Mouse (Mus musculus) neural tube, embryonic 14.5 days (tissue): ENCODE measurements at regions not wholly inside any gene's neighbourhood (a gene's known extent, or its start where the extent isn't known, plus 50 kb on each side); places are given as distances from the start of the nearest gene placed in this dataset.

Experiments used
- ATAC-seq: fragments of 200-750 bp; cut with Nextera tagmentation; 2 replicates; pipeline ENCODE4 v1.8.0; 2017; ENCODE audit warnings: low read depth, mild to moderate bottlenecking, moderate TSS enrichment, moderate library complexity
- H3K27ac ChIP-seq: fragments of 300-500 bp; sonication (generic); 2 replicates; pipeline ENCODE4 v1.5.1; 2014; ENCODE audit warnings: low read depth, mild to moderate bottlenecking, control low read depth, low read length, moderate library complexity, mixed read lengths
- H3K27me3 ChIP-seq: fragments of 300-500 bp; sonication (generic); 2 replicates; pipeline ENCODE4 v1.6.1; 2014; ENCODE audit warnings: low read length; ENCODE audit not compliant: control insufficient read depth, insufficient read depth
- H3K36me3 ChIP-seq: fragments of 300-500 bp; sonication (generic); 2 replicates; pipeline ENCODE4 v1.6.1; 2014; ENCODE audit warnings: low read length, mixed read lengths; ENCODE audit not compliant: control insufficient read depth, insufficient read depth
- H3K4me1 ChIP-seq: fragments of 300-500 bp; sonication (generic); 2 replicates; pipeline ENCODE4 v1.6.1; 2014; ENCODE audit warnings: low read length; ENCODE audit not compliant: control insufficient read depth, insufficient read depth
- H3K4me2 ChIP-seq: fragments of 300-500 bp; sonication (generic); 2 replicates; pipeline ENCODE4 v1.6.1; 2014; ENCODE audit warnings: mild to moderate bottlenecking, low read depth, low read length, control low read depth
- H3K4me3 ChIP-seq: fragments of 300-500 bp; sonication (generic); 2 replicates; pipeline ENCODE4 v1.5.1; 2014; ENCODE audit warnings: low read depth, low read length, control low read depth, mixed read lengths
- H3K9ac ChIP-seq: fragments of 300-500 bp; sonication (generic); replicated peaks from 2 replicates; pipeline ENCODE4 v1.6.1; 2014; ENCODE audit warnings: low read depth, mild to moderate bottlenecking, control low read depth, low read length, mixed read lengths
- H3K9me3 ChIP-seq: fragments of 300-500 bp; sonication (generic); 2 replicates; pipeline ENCODE4 v1.6.1; 2016; ENCODE audit warnings: low read length; ENCODE audit not compliant: control insufficient read depth
- WGBS: fragments of 180-500 bp; shearing (Covaris S2); extraction: QIAGEN DNeasy Blood & Tissue Kit; methylation state at CpG from one replicate; pipeline ENCODE4 v1.1.7; 2014; 5-methylcytosine and 5-hydroxymethylcytosine counted together

GRCm38 (mm10) chr3:48579971-48580370 is 1177.2 kb downstream of the Pcdh18 start:
- Histone ChIP-seq H3K9me3 (no peaks in the 10 kb centered on the region), H3K27ac (no peak overlapping the region), H3K27me3 (no peaks in the 10 kb centered on the region), H3K4me1 (no peaks in the 10 kb centered on the region), H3K4me3 (no peak overlapping the region), H3K36me3 (no peaks in the 10 kb centered on the region), H3K4me2 (no peak overlapping the region), H3K9ac (no peak overlapping the region)
- 78% methylated on average over 2 of the region's 2 CpGs for WGBS
- no peak for ATAC-seq

DNA sequence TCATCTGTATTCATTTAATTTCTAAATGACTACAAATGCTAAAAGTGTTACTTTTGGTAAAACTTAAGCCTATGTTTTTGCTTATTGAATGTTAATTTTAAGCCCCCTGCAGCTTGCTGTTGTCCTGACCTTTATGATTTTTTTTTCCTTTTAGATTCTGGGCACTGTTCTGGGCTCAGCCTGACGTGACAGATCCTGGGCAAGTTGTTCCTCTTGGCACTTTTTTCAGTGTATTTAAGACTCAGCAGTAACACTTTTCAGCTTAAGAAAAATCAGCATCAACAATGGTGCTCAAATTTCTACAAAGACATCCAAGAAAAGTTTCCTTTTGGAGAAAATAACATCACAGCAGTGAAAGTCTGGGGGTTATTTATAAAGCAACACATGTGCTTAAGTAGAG is 1177.9 kb downstream of the Pcdh18 start:
- 68% methylated on average over 1 of the region's 1 CpGs for WGBS
- H3K27ac ChIP-seq: no peak overlapping the region

GRCm38 (mm10) chr3:48546669-48547068 is 1210.5 kb downstream of the Pcdh18 start:
- WGBS: 88% methylated on average over 1 of the region's 1 CpGs
- Histone ChIP-seq H3K27me3 (no peaks in the 10 kb centered on the region), H3K9ac (no peak overlapping the region), H3K36me3 (no peaks in the 10 kb centered on the region), H3K27ac (no peak overlapping the region), H3K9me3 (no peaks in the 10 kb centered on the region), H3K4me3 (no peak overlapping the region), H3K4me1 (no peaks in the 10 kb centered on the region), H3K4me2 (no peak overlapping the region)
- ATAC-seq: no peak

More for the DNA sequence above, 1177.9 kb downstream of the Pcdh18 start:
- no peaks in the 10 kb centered on the region for H3K4me1 ChIP-seq
- H3K4me3 ChIP-seq: no peak overlapping the region
- H3K36me3 ChIP-seq: no peaks in the 10 kb centered on the region
- H3K9me3 ChIP-seq: no peaks in the 10 kb centered on the region
- no peak for ATAC-seq
- H3K4me2 ChIP-seq: no peak overlapping the region
- no peak overlapping the region for H3K9ac ChIP-seq
- H3K27me3 ChIP-seq: no peaks in the 10 kb centered on the region

- Histone ChIP-seq H3K27me3 (no peaks in the 10 kb centered on the region), H3K36me3 (no peaks in the 10 kb centered on the region), H3K4me2 (no peak overlapping the region), H3K27ac (no peak overlapping the region), H3K9ac (no peak overlapping the region), H3K4me3 (no peak overlapping the region), H3K4me1 (no peaks in the 10 kb centered on the region), H3K9me3 (no peaks in the 10 kb centered on the region)
- WGBS: 21% methylated on average over 3 of the region's 3 CpGs
- peak; percentile 60; the same call in 1 of the 2 replicates for ATAC-seq
Observed at GRCm38 (mm10) chr3:48515009-48515408, 1242.1 kb downstream of the Pcdh18 start.

GRCm38 (mm10) chr3:48503996-48504395 is 1253.1 kb downstream of the Pcdh18 start:
- Histone ChIP-seq H3K36me3 (no peaks in the 10 kb centered on the region), H3K4me1 (no peaks in the 10 kb centered on the region), H3K27me3 (no peaks in the 10 kb centered on the region), H3K4me2 (no peak overlapping the region), H3K9me3 (no peaks in the 10 kb centered on the region), H3K9ac (no peak overlapping the region), H3K27ac (no peak overlapping the region), H3K4me3 (no peak overlapping the region)
- no peak for ATAC-seq
- 92% methylated on average over 2 of the region's 2 CpGs for WGBS

DNA sequence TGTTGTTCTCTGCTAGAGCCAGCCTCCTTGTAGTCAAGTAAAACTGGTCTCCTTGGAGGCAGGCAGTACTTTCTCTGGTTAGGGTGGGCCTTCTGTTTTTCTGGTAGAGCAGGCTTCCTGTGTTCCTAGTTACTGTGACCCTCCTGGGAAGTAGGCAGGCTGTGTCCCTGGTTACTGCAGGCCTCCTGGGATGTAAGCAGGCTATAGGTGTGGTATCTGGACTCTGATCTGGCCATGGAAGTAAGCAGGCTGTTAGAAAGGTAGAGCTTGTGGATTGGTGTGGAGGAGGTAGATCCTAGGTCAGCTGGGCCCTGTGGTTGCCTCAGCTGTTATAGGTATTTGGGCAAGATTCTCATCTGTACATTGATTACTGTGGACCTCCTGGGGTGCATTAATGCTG is 1292.4 kb downstream of the Pcdh18 start:
- no peaks in the 10 kb centered on the region for H3K36me3 ChIP-seq
- H3K4me2 ChIP-seq: no peak overlapping the region
- no peak for ATAC-seq
- no peak overlapping the region for H3K4me3 ChIP-seq
- no peaks in the 10 kb centered on the region for H3K27me3 ChIP-seq
- H3K4me1 ChIP-seq: no peaks in the 10 kb centered on the region
- H3K9ac ChIP-seq: no peak overlapping the region
- no peak overlapping the region for H3K27ac ChIP-seq
- H3K9me3 ChIP-seq: no peaks in the 10 kb centered on the region

GRCm38 (mm10) chr3:48441938-48442337 is 1315.2 kb downstream of the Pcdh18 start:
- H3K27me3 ChIP-seq: no peaks in the 10 kb centered on the region
- no peak overlapping the region for H3K27ac ChIP-seq
- H3K4me2 ChIP-seq: no peak overlapping the region
- H3K9me3 ChIP-seq: no peaks in the 10 kb centered on the region
- no peaks in the 10 kb centered on the region for H3K4me1 ChIP-seq
- H3K9ac ChIP-seq: no peak overlapping the region
- no peak for ATAC-seq
- 90% methylated on average over 2 of the region's 2 CpGs for WGBS
- no peaks in the 10 kb centered on the region for H3K36me3 ChIP-seq
- no peak overlapping the region for H3K4me3 ChIP-seq

DNA sequence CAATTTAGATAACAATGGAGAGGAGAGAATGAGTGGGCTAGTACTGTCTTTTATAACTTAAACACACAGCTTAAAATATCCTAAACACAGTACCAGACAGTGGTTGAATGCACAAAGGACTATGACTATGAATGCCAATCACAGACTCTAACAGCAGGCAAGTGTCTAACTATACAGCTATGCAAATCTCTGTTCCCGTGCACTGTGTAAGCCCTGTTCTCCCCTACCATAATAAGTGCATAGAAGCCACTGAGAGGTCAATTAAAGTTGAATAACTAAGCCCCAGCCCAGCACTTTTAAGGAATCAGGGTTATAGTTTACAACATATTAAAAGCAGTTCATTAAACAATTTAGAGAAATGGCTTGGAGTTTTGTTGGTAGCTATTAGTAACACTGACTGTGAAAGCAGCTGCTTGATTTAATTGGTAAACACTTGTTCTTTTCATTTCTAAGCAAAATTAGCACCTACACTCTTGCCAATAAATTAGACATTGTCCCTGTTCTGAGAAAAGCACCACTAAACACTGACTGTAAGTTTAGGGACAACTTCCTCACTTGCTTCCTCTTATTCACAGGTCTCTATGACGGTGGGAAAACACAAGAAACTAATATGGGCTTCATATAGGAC is 1327.6 kb downstream of the Pcdh18 start:
- no peak overlapping the region for H3K4me3 ChIP-seq
- no peaks in the 10 kb centered on the region for H3K9me3 ChIP-seq
- no peak overlapping the region for H3K4me2 ChIP-seq
- no peaks in the 10 kb centered on the region for H3K27me3 ChIP-seq
- no peak overlapping the region for H3K27ac ChIP-seq
- 41% methylated on average over 2 of the region's 2 CpGs for WGBS
- H3K4me1 ChIP-seq: no peaks in the 10 kb centered on the region
- no peak overlapping the region for H3K9ac ChIP-seq
- H3K36me3 ChIP-seq: no peaks in the 10 kb centered on the region
- no peak for ATAC-seq

GRCm38 (mm10) chr3:48389862-48390261 is 1367.3 kb downstream of the Pcdh18 start:
- Histone ChIP-seq H3K27ac (no peak overlapping the region), H3K4me3 (no peak overlapping the region), H3K9me3 (no peaks in the 10 kb centered on the region), H3K4me1 (no peaks in the 10 kb centered on the region), H3K9ac (no peak overlapping the region), H3K4me2 (no peak overlapping the region), H3K27me3 (no peaks in the 10 kb centered on the region), H3K36me3 (no peaks in the 10 kb centered on the region)
- ATAC-seq: no peak
